Mouse (Mus musculus): ENCODE data around the gene Hist1h3h.
"Not testable (repeated sequence)": the region's sequence is repeated elsewhere in the genome, so short reads cannot be mapped to it uniquely, and the experiment has no call there.

GRCm38 (mm10) chr13:21716540-21717391 is 693 bp upstream of the Hist1h3h start:
- not testable (repeated sequence) for TF ChIP-seq POLR2A (IDR thresholded peaks at IDR 0.05; ENCODE audit: low read depth, low read length); CTCF (IDR thresholded peaks at IDR 0.05; ENCODE audit: extremely low read depth, insufficient read depth, insufficient read length, insufficient replicate concordance)

Data from spleen, adult 2 months (tissue).